Mouse (Mus musculus) layer of hippocampus, adult 8-10 months (tissue): ENCODE measurements at regions not wholly inside any gene's neighbourhood (a gene's known extent, or its start where the extent isn't known, plus 50 kb on each side); places are given as distances from the start of the nearest gene placed in this dataset.
"Not testable (repeated sequence)": the region's sequence is repeated elsewhere in the genome, so short reads cannot be mapped to it uniquely, and the experiment has no call there.

Experiments
- DNase-seq, 2 experiments: peaks; one replicate each; pipeline ENCODE4 v3.0.0; 2022; ENCODE audit warnings: low spot score in 2 of 2

- no peak for DNase-seq
Measured at GRCm38 (mm10) chr9:5424236-5424635, 79.0 kb downstream of the Casp12 start.

- no peak for DNase-seq
Measured at GRCm38 (mm10) chr9:5448180-5448579, 103.0 kb downstream of the Casp12 start.

- no peak for DNase-seq
Measured at GRCm38 (mm10) chr9:5456606-5457005, 111.4 kb downstream of the Casp12 start.

GRCm38 (mm10) chr9:5472012-5472411 is 126.8 kb downstream of the Casp12 start:
- DNase-seq: peak in 1 of 2 experiments; percentile 6

GRCm38 (mm10) chr9:5474271-5474670 is 129.0 kb downstream of the Casp12 start:
- DNase-seq: no peak

GRCm38 (mm10) chr9:5485258-5485657 is 140.0 kb downstream of the Casp12 start:
- no peak for DNase-seq

GRCm38 (mm10) chr9:5496837-5497236 is 151.6 kb downstream of the Casp12 start:
- DNase-seq: peak; percentile 6 to 36

- DNase-seq: no peak
Measured at GRCm38 (mm10) chr9:5498306-5498705, 153.1 kb downstream of the Casp12 start.

GRCm38 (mm10) chr9:5525762-5526360 is 180.6 kb downstream of the Casp12 start:
- DNase-seq: no peak

GRCm38 (mm10) chr9:5542604-5543003 is 197.4 kb downstream of the Casp12 start:
- no peak for DNase-seq

GRCm38 (mm10) chr9:5575072-5575471 is 229.8 kb downstream of the Casp12 start:
- no peak for DNase-seq

- not testable (repeated sequence) for DNase-seq
Measured at GRCm38 (mm10) chr9:5578168-5578567, 232.9 kb downstream of the Casp12 start.

- no peak for DNase-seq
Measured at GRCm38 (mm10) chr9:5595891-5596635, 250.8 kb downstream of the Casp12 start.

- DNase-seq: no peak
Measured at GRCm38 (mm10) chr9:5604019-5604418, 258.8 kb downstream of the Casp12 start.

- no peak for DNase-seq
Measured at GRCm38 (mm10) chr9:5605015-5605414, 259.8 kb downstream of the Casp12 start.

- no peak for DNase-seq
Measured at GRCm38 (mm10) chr9:5616725-5617124, 271.5 kb downstream of the Casp12 start.

- DNase-seq: no peak
Measured at GRCm38 (mm10) chr9:5623396-5623795, 278.2 kb downstream of the Casp12 start.

- DNase-seq: no peak
Measured at GRCm38 (mm10) chr9:5627521-5627920, 282.3 kb downstream of the Casp12 start.

GRCm38 (mm10) chr9:5634461-5634953 is 289.3 kb downstream of the Casp12 start:
- no peak for DNase-seq

- DNase-seq: peak; percentile 5 to 16
Measured at GRCm38 (mm10) chr9:5634969-5635368, 289.7 kb downstream of the Casp12 start.

GRCm38 (mm10) chr9:5663886-5664285 is 318.7 kb downstream of the Casp12 start:
- no peak for DNase-seq

- no peak for DNase-seq
Measured at GRCm38 (mm10) chr9:5673551-5673950, 328.3 kb downstream of the Casp12 start.

GRCm38 (mm10) chr9:5708482-5708881 is 363.3 kb downstream of the Casp12 start:
- no peak for DNase-seq
